Mouse (Mus musculus) urinary bladder, postnatal 36 days (tissue): ENCODE measurements around the gene Eddm3b.

Source experiments
- DNase-seq, 2 experiments: peaks; one replicate each; pipeline ENCODE4 v3.0.0; 2022; ENCODE audit warnings: low spot score in 2 of 2, mixed read lengths in 1 of 2

Gene Eddm3b

GRCm38 (mm10) chr14:51094096-51094875 is 19.9 kb upstream of the Eddm3b start:
- DNase-seq, result peak in 1 of 2 experiments; percentile 66

GRCm38 (mm10) chr14:51094921-51095320 is 19.3 kb upstream of the Eddm3b start:
- DNase-seq, result no peak

- peak in 1 of 2 experiments; percentile 31 for DNase-seq
Observed at GRCm38 (mm10) chr14:51095736-51096524, 18.3 kb upstream of the Eddm3b start.

GRCm38 (mm10) chr14:51098300-51098699 is 15.9 kb upstream of the Eddm3b start:
- peak; percentile 68 to 74 for DNase-seq

GRCm38 (mm10) chr14:51098921-51099320 is 15.3 kb upstream of the Eddm3b start:
- no peak for DNase-seq

GRCm38 (mm10) chr14:51101284-51101683 is 12.9 kb upstream of the Eddm3b start:
- no peak for DNase-seq

GRCm38 (mm10) chr14:51103217-51103616 is 11.0 kb upstream of the Eddm3b start:
- DNase-seq, result peak; percentile 72 to 73

GRCm38 (mm10) chr14:51104366-51104765 is 9.9 kb upstream of the Eddm3b start:
- DNase-seq, result peak in 1 of 2 experiments; percentile 39

GRCm38 (mm10) chr14:51106449-51106967 is 7.7 kb upstream of the Eddm3b start:
- DNase-seq, result no peak

GRCm38 (mm10) chr14:51111966-51112365 is 2.3 kb upstream of the Eddm3b start:
- DNase-seq, result no peak

GRCm38 (mm10) chr14:51113476-51113875 is 750 bp upstream of the Eddm3b start:
- no peak for DNase-seq

GRCm38 (mm10) chr14:51125684-51126083 is 11.5 kb downstream of the Eddm3b start:
- no peak for DNase-seq

GRCm38 (mm10) chr14:51127648-51128258 is 13.5 kb downstream of the Eddm3b start:
- no peak for DNase-seq

GRCm38 (mm10) chr14:51128775-51129623 is 14.8 kb downstream of the Eddm3b start:
- DNase-seq, result no peak

- no peak for DNase-seq
Observed at GRCm38 (mm10) chr14:51129624-51129975, 15.4 kb downstream of the Eddm3b start.

- DNase-seq, result no peak
Observed at GRCm38 (mm10) chr14:51130315-51130940, 16.2 kb downstream of the Eddm3b start.

- DNase-seq, result no peak
Observed at GRCm38 (mm10) chr14:51131086-51131815, 17.0 kb downstream of the Eddm3b start.

GRCm38 (mm10) chr14:51132372-51132771 is 18.1 kb downstream of the Eddm3b start:
- DNase-seq, result no peak

GRCm38 (mm10) chr14:51140342-51140741 is 26.1 kb downstream of the Eddm3b start:
- DNase-seq, result no peak

GRCm38 (mm10) chr14:51142119-51142518 is 27.9 kb downstream of the Eddm3b start:
- DNase-seq, result no peak
